Mouse (Mus musculus) CH12.LX (cell line): ENCODE data around the gene Lzts2.
A peak's percentile ranks its signal among the peaks of the same experiment; 100 is the strongest.

ENCODE experiments used
- CTCF ChIP-seq, 2 experiments: IDR thresholded peaks in 1 of 2; conservative IDR thresholded peaks in 1 of 2; 2 replicates each; pipeline ENCODE4 v1.5.1; 2011 to 2012; ENCODE audit warnings: low read depth in 2 of 2, low read length in 2 of 2, improper control_type of control experiment in 1 of 2, inconsistent platforms in 1 of 2, mild to moderate bottlenecking in 1 of 2, moderate library complexity in 1 of 2
- EP300 ChIP-seq: IDR thresholded peaks from 2 replicates; pipeline ENCODE4 v1.6.1; 2011; ENCODE audit warnings: low read length, improper control_type of control experiment
- JUND ChIP-seq: conservative IDR thresholded peaks from 2 replicates; pipeline ENCODE4 v1.6.1; 2011; ENCODE audit warnings: low read depth, low read length, improper control_type of control experiment
- MYC ChIP-seq: IDR thresholded peaks from 2 replicates; pipeline ENCODE4 v1.6.1; 2011; ENCODE audit warnings: low read depth, mild to moderate bottlenecking, improper control_type of control experiment, low read length
- POLR2A ChIP-seq: IDR thresholded peaks from 2 replicates; pipeline ENCODE4 v1.6.1; 2011; ENCODE audit warnings: low read depth, mild to moderate bottlenecking, improper control_type of control experiment, low read length
- RCOR1 ChIP-seq: conservative IDR thresholded peaks from 2 replicates; pipeline ENCODE4 v1.6.1; 2012; ENCODE audit warnings: low read depth, mild to moderate bottlenecking, inconsistent platforms, low read length, improper control_type of control experiment
- SIN3A ChIP-seq: IDR thresholded peaks from 2 replicates; pipeline ENCODE4 v1.6.1; 2012; ENCODE audit warnings: low read length, improper control_type of control experiment, inconsistent platforms
- TBP ChIP-seq: conservative IDR thresholded peaks from 2 replicates; pipeline ENCODE4 v1.6.1; 2011; ENCODE audit warnings: low read depth, low read length, improper control_type of control experiment
- USF2 ChIP-seq: conservative IDR thresholded peaks from 2 replicates; pipeline ENCODE4 v1.6.1; 2011; ENCODE audit warnings: low read depth, low read length, improper control_type of control experiment

DNA sequence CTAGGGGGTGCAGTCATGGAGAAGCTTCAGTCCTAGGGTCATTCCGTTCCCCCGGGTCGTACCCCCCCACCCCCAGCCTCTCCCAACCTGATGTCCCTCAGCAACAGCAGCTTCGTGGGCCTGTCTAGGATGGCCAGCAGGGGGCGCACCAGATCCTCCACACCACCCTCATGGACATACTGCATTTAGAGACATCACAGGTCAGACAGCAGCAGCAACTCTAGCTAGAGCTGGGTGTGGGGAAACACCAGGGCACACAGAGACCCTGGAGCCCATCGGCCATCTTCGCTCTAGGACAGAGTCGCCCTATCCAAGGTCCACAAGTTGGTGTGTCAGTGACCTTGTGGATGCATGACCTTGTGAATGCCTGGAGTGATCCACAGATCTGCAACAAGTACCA lies 15.9 kb downstream of the Lzts2 start:
- TF ChIP-seq MYC (peak; percentile 51; the same call in 1 of the 2 replicates), CTCF (conservative IDR thresholded peaks at IDR 0.05 in 1 of 2, IDR thresholded peaks at IDR 0.05 in 1 of 2; ENCODE audit: low read depth in 2 of 2, low read length in 2 of 2) (peak; percentile 59 to 82), USF2 (no peak), RCOR1 (no peak), TBP (no peak), JUND (no peak), EP300 (no peak), POLR2A (no peak), SIN3A (no peak)
